Mouse (Mus musculus): ENCODE data around the gene Zxdc.

DNA sequence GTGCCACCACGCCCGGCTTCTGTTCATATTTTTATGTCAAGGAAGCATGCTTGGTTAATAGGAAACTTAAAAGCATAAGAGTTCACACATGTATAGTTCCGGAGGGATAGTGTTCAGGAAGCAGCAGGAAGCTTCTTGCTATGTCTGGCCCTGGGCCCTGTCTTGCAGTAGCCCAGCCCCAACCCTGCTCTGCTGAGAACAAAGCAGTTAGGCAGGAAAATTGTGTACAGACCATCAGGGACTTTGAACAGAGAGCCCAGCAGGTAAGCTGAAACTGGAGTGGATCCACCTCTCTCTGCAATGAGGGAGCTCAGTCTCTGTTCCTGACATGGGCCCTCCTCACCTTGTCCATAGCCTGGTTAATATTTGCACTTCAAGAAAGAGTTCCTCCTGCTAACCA, 28.0 kb downstream of the Zxdc start:
- TF ChIP-seq CTCF (IDR thresholded peaks at IDR 0.05; ENCODE audit: low read depth, low read length) (no peak), POLR2A (IDR thresholded peaks at IDR 0.05; ENCODE audit: extremely low read depth, insufficient read depth, low read length) (no peak)

All from liver, adult 2 months (tissue).